Mouse (Mus musculus): ENCODE measurements at regions not wholly inside any gene's neighbourhood (a gene's known extent, or its start where the extent isn't known, plus 50 kb on each side); places are given as distances from the start of the nearest gene placed in this dataset.

- no peak for ATAC-seq (ENCODE audit: insufficient number of reproducible peaks, insufficient read depth, low FRiP score, low read depth)
- Histone ChIP-seq H3K4me3 (ENCODE audit: low read depth, low read length) (no peak overlapping the region), H3K27ac (ENCODE audit: low read length) (no peak overlapping the region), H3K36me3 (ENCODE audit: control insufficient read depth, insufficient read depth, low read length) (no peaks in the 10 kb centered on the region), H3K27me3 (ENCODE audit: control insufficient read depth, insufficient read depth, low read length) (no peaks in the 10 kb centered on the region), H3K4me2 (replicated peaks; ENCODE audit: low read depth, low read length) (no peak overlapping the region), H3K9ac (replicated peaks; ENCODE audit: low read depth, low read length) (no peak overlapping the region), H3K4me1 (ENCODE audit: control insufficient read depth, insufficient read depth, low read length) (no peaks in the 10 kb centered on the region), H3K9me3 (ENCODE audit: control insufficient read depth, low read depth, low read length) (no peaks in the 10 kb centered on the region)
- 13% methylated on average over 3 of the region's 3 CpGs for WGBS
Observed at GRCm38 (mm10) chr11:40573758-40574139, 121.3 kb downstream of the Mat2b start.

GRCm38 (mm10) chr11:40572953-40573757 lies 121.8 kb downstream of the Mat2b start:
- H3K36me3 ChIP-seq (ENCODE audit: control insufficient read depth, insufficient read depth, low read length), result no peaks in the 10 kb centered on the region
- no peak overlapping the region for H3K4me3 ChIP-seq (ENCODE audit: low read depth, low read length)
- H3K4me2 ChIP-seq (replicated peaks; ENCODE audit: low read depth, low read length), result no peak overlapping the region
- H3K9me3 ChIP-seq (ENCODE audit: control insufficient read depth, low read depth, low read length), result no peaks in the 10 kb centered on the region
- H3K4me1 ChIP-seq (ENCODE audit: control insufficient read depth, insufficient read depth, low read length), result no peaks in the 10 kb centered on the region
- no peaks in the 10 kb centered on the region for H3K27me3 ChIP-seq (ENCODE audit: control insufficient read depth, insufficient read depth, low read length)
- ATAC-seq (ENCODE audit: insufficient number of reproducible peaks, insufficient read depth, low FRiP score, low read depth), result no peak
- no peak overlapping the region for H3K27ac ChIP-seq (ENCODE audit: low read length)
- H3K9ac ChIP-seq (replicated peaks; ENCODE audit: low read depth, low read length), result no peak overlapping the region
- 27% methylated on average over 12 of the region's 12 CpGs for WGBS

GRCm38 (mm10) chr11:40562866-40563265 lies 132.1 kb downstream of the Mat2b start:
- H3K36me3 ChIP-seq (ENCODE audit: control insufficient read depth, insufficient read depth, low read length), result no peaks in the 10 kb centered on the region
- 0 out of 2 replicates have a peak, but pooled peaks cover 3% of the 10 kb centered on the region for H3K4me1 ChIP-seq (ENCODE audit: control insufficient read depth, insufficient read depth, low read length)
- H3K27me3 ChIP-seq (ENCODE audit: control insufficient read depth, insufficient read depth, low read length), result no peaks in the 10 kb centered on the region
- no peak overlapping the region for H3K4me3 ChIP-seq (ENCODE audit: low read depth, low read length)
- ATAC-seq (ENCODE audit: insufficient number of reproducible peaks, insufficient read depth, low FRiP score, low read depth), result no peak
- 64% methylated on average over 6 of the region's 6 CpGs for WGBS
- no peak overlapping the region for H3K4me2 ChIP-seq (replicated peaks; ENCODE audit: low read depth, low read length)
- H3K27ac ChIP-seq (ENCODE audit: low read length), result no peak overlapping the region
- H3K9ac ChIP-seq (replicated peaks; ENCODE audit: low read depth, low read length), result no peak overlapping the region
- H3K9me3 ChIP-seq (ENCODE audit: control insufficient read depth, low read depth, low read length), result no peaks in the 10 kb centered on the region

- Histone ChIP-seq H3K4me2 (replicated peaks; ENCODE audit: low read depth, low read length) (no peak overlapping the region), H3K27me3 (ENCODE audit: control insufficient read depth, insufficient read depth, low read length) (no peaks in the 10 kb centered on the region), H3K9me3 (ENCODE audit: control insufficient read depth, low read depth, low read length) (no peaks in the 10 kb centered on the region), H3K27ac (ENCODE audit: low read length) (no peak overlapping the region), H3K4me1 (ENCODE audit: control insufficient read depth, insufficient read depth, low read length) (0 out of 2 replicates have a peak, but pooled peaks cover 3% of the 10 kb centered on the region), H3K36me3 (ENCODE audit: control insufficient read depth, insufficient read depth, low read length) (no peaks in the 10 kb centered on the region), H3K4me3 (ENCODE audit: low read depth, low read length) (no peak overlapping the region), H3K9ac (replicated peaks; ENCODE audit: low read depth, low read length) (no peak overlapping the region)
- WGBS, result 86% methylated on average over 2 of the region's 2 CpGs
- ATAC-seq (ENCODE audit: insufficient number of reproducible peaks, insufficient read depth, low FRiP score, low read depth), result no peak
Observed at GRCm38 (mm10) chr11:40561983-40562382, 133.0 kb downstream of the Mat2b start.

GRCm38 (mm10) chr11:40561400-40561799 lies 133.6 kb downstream of the Mat2b start:
- H3K4me3 ChIP-seq (ENCODE audit: low read depth, low read length), result no peak overlapping the region
- no peak overlapping the region for H3K9ac ChIP-seq (replicated peaks; ENCODE audit: low read depth, low read length)
- H3K27ac ChIP-seq (ENCODE audit: low read length), result no peak overlapping the region
- H3K4me1 ChIP-seq (ENCODE audit: control insufficient read depth, insufficient read depth, low read length), result 0 out of 2 replicates have a peak, but pooled peaks cover 3% of the 10 kb centered on the region
- 85% methylated on average over 2 of the region's 2 CpGs for WGBS
- no peaks in the 10 kb centered on the region for H3K36me3 ChIP-seq (ENCODE audit: control insufficient read depth, insufficient read depth, low read length)
- no peak overlapping the region for H3K4me2 ChIP-seq (replicated peaks; ENCODE audit: low read depth, low read length)
- no peak for ATAC-seq (ENCODE audit: insufficient number of reproducible peaks, insufficient read depth, low FRiP score, low read depth)
- H3K27me3 ChIP-seq (ENCODE audit: control insufficient read depth, insufficient read depth, low read length), result no peaks in the 10 kb centered on the region
- H3K9me3 ChIP-seq (ENCODE audit: control insufficient read depth, low read depth, low read length), result no peaks in the 10 kb centered on the region

- Histone ChIP-seq H3K4me2 (replicated peaks; ENCODE audit: low read depth, low read length) (no peak overlapping the region), H3K4me3 (ENCODE audit: low read depth, low read length) (no peak overlapping the region), H3K27me3 (ENCODE audit: control insufficient read depth, insufficient read depth, low read length) (no peaks in the 10 kb centered on the region), H3K27ac (ENCODE audit: low read length) (no peak overlapping the region), H3K9ac (replicated peaks; ENCODE audit: low read depth, low read length) (no peak overlapping the region), H3K36me3 (ENCODE audit: control insufficient read depth, insufficient read depth, low read length) (no peaks in the 10 kb centered on the region), H3K9me3 (ENCODE audit: control insufficient read depth, low read depth, low read length) (no peaks in the 10 kb centered on the region), H3K4me1 (ENCODE audit: control insufficient read depth, insufficient read depth, low read length) (0 out of 2 replicates have a peak, but pooled peaks cover 3% of the 10 kb centered on the region)
- 61% methylated on average over 2 of the region's 2 CpGs for WGBS
- no peak for ATAC-seq (ENCODE audit: insufficient number of reproducible peaks, insufficient read depth, low FRiP score, low read depth)
Observed at GRCm38 (mm10) chr11:40558486-40558885, 136.5 kb downstream of the Mat2b start.

GRCm38 (mm10) chr11:40554867-40555794 lies 139.9 kb downstream of the Mat2b start:
- Histone ChIP-seq H3K27ac (ENCODE audit: low read length) (no peak overlapping the region), H3K4me2 (replicated peaks; ENCODE audit: low read depth, low read length) (no peak overlapping the region), H3K9ac (replicated peaks; ENCODE audit: low read depth, low read length) (no peak overlapping the region), H3K36me3 (ENCODE audit: control insufficient read depth, insufficient read depth, low read length) (no peaks in the 10 kb centered on the region), H3K4me1 (ENCODE audit: control insufficient read depth, insufficient read depth, low read length) (0 out of 2 replicates have a peak, but pooled peaks cover 3% of the 10 kb centered on the region), H3K27me3 (ENCODE audit: control insufficient read depth, insufficient read depth, low read length) (no peaks in the 10 kb centered on the region), H3K4me3 (ENCODE audit: low read depth, low read length) (no peak overlapping the region), H3K9me3 (ENCODE audit: control insufficient read depth, low read depth, low read length) (no peaks in the 10 kb centered on the region)
- ATAC-seq (ENCODE audit: insufficient number of reproducible peaks, insufficient read depth, low FRiP score, low read depth), result no peak
- 56% methylated on average over 11 of the region's 11 CpGs for WGBS

- WGBS, result 68% methylated on average over 2 of the region's 2 CpGs
- ATAC-seq (ENCODE audit: insufficient number of reproducible peaks, insufficient read depth, low FRiP score, low read depth), result no peak
- H3K9ac ChIP-seq (replicated peaks; ENCODE audit: low read depth, low read length), result no peak overlapping the region
Observed at GRCm38 (mm10) chr11:40552054-40552453, 142.9 kb downstream of the Mat2b start.

More at GRCm38 (mm10) chr11:40552054-40552453, 142.9 kb downstream of the Mat2b start:
- no peak overlapping the region for H3K4me2 ChIP-seq (replicated peaks; ENCODE audit: low read depth, low read length)
- H3K27ac ChIP-seq (ENCODE audit: low read length), result no peak overlapping the region
- no peaks in the 10 kb centered on the region for H3K36me3 ChIP-seq (ENCODE audit: control insufficient read depth, insufficient read depth, low read length)
- H3K9me3 ChIP-seq (ENCODE audit: control insufficient read depth, low read depth, low read length), result no peaks in the 10 kb centered on the region
- no peaks in the 10 kb centered on the region for H3K4me1 ChIP-seq (ENCODE audit: control insufficient read depth, insufficient read depth, low read length)
- no peak overlapping the region for H3K4me3 ChIP-seq (ENCODE audit: low read depth, low read length)
- H3K27me3 ChIP-seq (ENCODE audit: control insufficient read depth, insufficient read depth, low read length), result no peaks in the 10 kb centered on the region
